Mouse (Mus musculus): Measurements from ENCODE around the gene Ctbs. TPM values are rescaled to one million over a fixed set of nuclear protein-coding genes. Genes with fewer than 3 reads are reported as not detected.

Ctbs gene
- polyA plus RNA-seq, 1 experiment from 2014 or later = 8.3 TPM

DNA sequence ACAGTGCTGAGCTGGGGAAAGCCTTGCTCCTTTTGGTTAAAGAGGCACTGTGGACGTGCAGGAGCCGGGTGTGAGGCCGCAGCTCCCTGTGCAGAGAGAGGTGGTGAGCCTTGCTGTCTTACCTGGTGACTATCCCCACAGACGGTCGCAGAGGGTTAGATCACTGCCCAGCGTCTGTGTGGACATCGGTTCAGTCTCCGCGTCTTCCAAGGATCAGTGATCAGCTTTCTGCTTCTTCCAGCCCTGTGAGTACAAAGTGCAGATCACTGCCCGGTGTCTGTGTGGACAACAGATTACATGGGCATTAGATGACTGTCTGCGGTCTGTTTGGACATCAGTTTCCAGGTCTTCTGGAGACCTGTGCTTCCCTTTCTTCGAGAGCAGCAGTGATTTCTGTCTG, 35.0 kb upstream of the Ctbs start:
- Histone ChIP-seq H3K36me3 (ENCODE audit: control insufficient read depth, insufficient read depth) (peaks cover 17% of the 10 kb centered on the region; the same call in 1 of the 2 replicates), H3K4me1 (replicated peaks; ENCODE audit: control insufficient read depth, insufficient read depth, low read length) (peaks cover 9% of the 10 kb centered on the region; the same call in 1 of the 2 replicates), H3K27me3 (replicated peaks; ENCODE audit: control insufficient read depth, insufficient read depth, low read length) (no peaks in the 10 kb centered on the region), H3K9me3 (ENCODE audit: control insufficient read depth) (no peaks in the 10 kb centered on the region), H3K9ac (ENCODE audit: low read depth, low read length) (no peak overlapping the region), H3K4me3 (ENCODE audit: low read depth, low read length) (no peak overlapping the region), H3K27ac (ENCODE audit: low read depth, low read length) (peak overlapping the region; percentile 57; the same call in 1 of the 2 replicates), H3K4me2 (replicated peaks; ENCODE audit: low read depth) (0 out of 2 replicates have a peak overlapping the region, but pooled peaks have one; percentile 9)
- no peak for TF ChIP-seq CTCF (IDR thresholded peaks at IDR 0.05; ENCODE audit: low read depth)
- 74% methylated on average over 12 of the region's 12 CpGs for WGBS
- 0 out of 2 replicates have a peak, but pooled peaks have one; percentile 16 for ATAC-seq

- Histone ChIP-seq H3K4me3 (ENCODE audit: low read depth, low read length) (no peak overlapping the region), H3K4me2 (replicated peaks; ENCODE audit: low read depth) (no peak overlapping the region), H3K27ac (ENCODE audit: low read depth, low read length) (no peak overlapping the region), H3K27me3 (replicated peaks; ENCODE audit: control insufficient read depth, insufficient read depth, low read length) (no peaks in the 10 kb centered on the region), H3K36me3 (ENCODE audit: control insufficient read depth, insufficient read depth) (peaks cover 39% of the 10 kb centered on the region), H3K9ac (ENCODE audit: low read depth, low read length) (no peak overlapping the region), H3K9me3 (ENCODE audit: control insufficient read depth) (no peaks in the 10 kb centered on the region), H3K4me1 (replicated peaks; ENCODE audit: control insufficient read depth, insufficient read depth, low read length) (0 out of 2 replicates have a peak, but pooled peaks cover 3% of the 10 kb centered on the region)
- no peak for TF ChIP-seq CTCF (IDR thresholded peaks at IDR 0.05; ENCODE audit: low read depth)
- 96% methylated on average over 8 of the region's 8 CpGs for WGBS
- no peak for ATAC-seq
Measured at GRCm38 (mm10) chr3:146417873-146418272, 31.7 kb upstream of the Ctbs start.

DNA sequence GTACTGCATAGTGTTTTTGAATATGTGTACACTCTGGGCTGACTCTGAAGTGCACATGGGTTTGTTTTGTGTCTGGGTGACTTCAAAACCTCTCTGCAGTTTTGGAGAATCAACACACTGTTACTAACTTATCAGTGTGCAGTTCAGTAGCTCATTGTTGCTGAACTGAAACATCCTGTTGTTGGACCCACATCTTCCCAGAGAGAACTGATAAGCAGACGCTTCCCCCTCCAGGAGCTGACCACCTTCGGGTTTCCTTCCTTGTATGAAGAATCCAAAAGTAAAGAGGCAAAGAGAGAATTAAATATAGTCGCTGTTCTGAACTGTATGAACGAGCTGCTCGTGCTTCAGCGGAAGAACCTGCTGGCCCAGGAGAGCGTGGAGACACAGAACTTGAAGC, 30.7 kb upstream of the Ctbs start:
- H3K4me2 ChIP-seq (replicated peaks; ENCODE audit: low read depth) = no peak overlapping the region
- WGBS = 83% methylated on average over 7 of the region's 7 CpGs
- H3K9ac ChIP-seq (ENCODE audit: low read depth, low read length) = no peak overlapping the region
- no peaks in the 10 kb centered on the region for H3K9me3 ChIP-seq (ENCODE audit: control insufficient read depth)
- peaks cover 48% of the 10 kb centered on the region for H3K36me3 ChIP-seq (ENCODE audit: control insufficient read depth, insufficient read depth)
- ATAC-seq = no peak
- no peak for TF ChIP-seq CTCF (IDR thresholded peaks at IDR 0.05; ENCODE audit: low read depth)
- H3K27me3 ChIP-seq (replicated peaks; ENCODE audit: control insufficient read depth, insufficient read depth, low read length) = no peaks in the 10 kb centered on the region
- 0 out of 2 replicates have a peak, but pooled peaks cover 3% of the 10 kb centered on the region for H3K4me1 ChIP-seq (replicated peaks; ENCODE audit: control insufficient read depth, insufficient read depth, low read length)
- H3K27ac ChIP-seq (ENCODE audit: low read depth, low read length) = no peak overlapping the region
- H3K4me3 ChIP-seq (ENCODE audit: low read depth, low read length) = no peak overlapping the region

GRCm38 (mm10) chr3:146419534-146419933, 30.1 kb upstream of the Ctbs start:
- Histone ChIP-seq H3K4me3 (ENCODE audit: low read depth, low read length) (no peak overlapping the region), H3K27ac (ENCODE audit: low read depth, low read length) (no peak overlapping the region), H3K36me3 (ENCODE audit: control insufficient read depth, insufficient read depth) (peaks cover 48% of the 10 kb centered on the region), H3K4me1 (replicated peaks; ENCODE audit: control insufficient read depth, insufficient read depth, low read length) (0 out of 2 replicates have a peak, but pooled peaks cover 3% of the 10 kb centered on the region), H3K4me2 (replicated peaks; ENCODE audit: low read depth) (no peak overlapping the region), H3K9ac (ENCODE audit: low read depth, low read length) (no peak overlapping the region), H3K9me3 (ENCODE audit: control insufficient read depth) (no peaks in the 10 kb centered on the region), H3K27me3 (replicated peaks; ENCODE audit: control insufficient read depth, insufficient read depth, low read length) (no peaks in the 10 kb centered on the region)
- WGBS = 91% methylated on average over 9 of the region's 9 CpGs
- TF ChIP-seq CTCF (IDR thresholded peaks at IDR 0.05; ENCODE audit: low read depth) = no peak
- ATAC-seq = no peak

GRCm38 (mm10) chr3:146419992-146420537, 29.5 kb upstream of the Ctbs start:
- no peaks in the 10 kb centered on the region for H3K9me3 ChIP-seq (ENCODE audit: control insufficient read depth)
- H3K9ac ChIP-seq (ENCODE audit: low read depth, low read length) = no peak overlapping the region
- H3K4me2 ChIP-seq (replicated peaks; ENCODE audit: low read depth) = no peak overlapping the region
- no peaks in the 10 kb centered on the region for H3K27me3 ChIP-seq (replicated peaks; ENCODE audit: control insufficient read depth, insufficient read depth, low read length)
- no peak overlapping the region for H3K4me3 ChIP-seq (ENCODE audit: low read depth, low read length)
- 89% methylated on average over 15 of the region's 15 CpGs for WGBS
- no peak for ATAC-seq
- 0 out of 2 replicates have a peak, but pooled peaks cover 2% of the 10 kb centered on the region for H3K4me1 ChIP-seq (replicated peaks; ENCODE audit: control insufficient read depth, insufficient read depth, low read length)
- H3K36me3 ChIP-seq (ENCODE audit: control insufficient read depth, insufficient read depth) = peaks cover 48% of the 10 kb centered on the region
- no peak overlapping the region for H3K27ac ChIP-seq (ENCODE audit: low read depth, low read length)
- no peak for TF ChIP-seq CTCF (IDR thresholded peaks at IDR 0.05; ENCODE audit: low read depth)

- H3K9ac ChIP-seq (ENCODE audit: low read depth, low read length) = no peak overlapping the region
- no peak overlapping the region for H3K4me3 ChIP-seq (ENCODE audit: low read depth, low read length)
- no peak for ATAC-seq
- H3K4me1 ChIP-seq (replicated peaks; ENCODE audit: control insufficient read depth, insufficient read depth, low read length) = no peaks in the 10 kb centered on the region
- no peak for TF ChIP-seq CTCF (IDR thresholded peaks at IDR 0.05; ENCODE audit: low read depth)
- no peaks in the 10 kb centered on the region for H3K9me3 ChIP-seq (ENCODE audit: control insufficient read depth)
- no peak overlapping the region for H3K4me2 ChIP-seq (replicated peaks; ENCODE audit: low read depth)
- 51% methylated on average over 8 of the region's 8 CpGs for WGBS
- H3K27ac ChIP-seq (ENCODE audit: low read depth, low read length) = no peak overlapping the region
- peaks cover 59% of the 10 kb centered on the region for H3K36me3 ChIP-seq (ENCODE audit: control insufficient read depth, insufficient read depth)
- no peaks in the 10 kb centered on the region for H3K27me3 ChIP-seq (replicated peaks; ENCODE audit: control insufficient read depth, insufficient read depth, low read length)
Measured at GRCm38 (mm10) chr3:146421787-146422186, 27.8 kb upstream of the Ctbs start.
